Mouse (Mus musculus) urinary bladder, adult 2 months (tissue): ENCODE results near the gene Nacc1. TPM values are rescaled to one million over a fixed set of nuclear protein-coding genes. Genes with fewer than 3 reads are reported as not detected.

Experiments
- DNase-seq: peaks from one replicate; pipeline ENCODE4 v3.0.0; 2022; ENCODE audit warnings: low spot score
- polyA plus RNA-seq: library from polyadenylated mRNA; depleted of rRNA; stranded (reverse); fragments of >200 nt; gene quantifications from 2 replicates; pipeline ENCODE4 v1.2.3, GENCODE M21; 2012

The Nacc1 gene
- polyA plus RNA-seq, 1 experiment = 39.5 TPM

DNA sequence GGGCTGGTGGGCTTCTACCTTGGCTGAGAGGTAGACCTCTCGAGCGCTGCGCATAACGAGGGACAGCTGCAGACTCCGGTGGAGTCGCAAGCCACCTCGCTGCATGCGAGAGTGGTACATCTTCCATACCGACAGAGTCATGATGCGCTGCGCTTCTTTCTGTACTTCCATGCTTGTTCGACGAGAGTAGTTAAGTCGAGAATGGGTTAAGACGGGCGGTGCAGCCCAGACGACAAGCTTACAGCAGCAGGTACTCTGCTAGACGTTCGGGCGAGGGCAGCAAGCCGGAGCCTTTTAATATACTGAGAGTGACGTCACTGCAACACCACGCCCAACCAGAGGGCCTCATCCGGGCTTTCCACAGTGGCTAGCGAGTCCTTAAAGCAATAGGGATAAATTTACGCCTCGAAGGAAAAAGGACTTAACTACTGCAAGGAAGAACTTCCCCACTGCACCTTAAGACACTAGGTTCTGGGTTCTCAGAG, 25.0 kb downstream of the Nacc1 start, which contains the start of gene Ier2:
TSS of gene Ier2 (minus strand) at position 272 of the 485 bp plus-strand sequence.
- DNase-seq = peak; percentile 95

DNA sequence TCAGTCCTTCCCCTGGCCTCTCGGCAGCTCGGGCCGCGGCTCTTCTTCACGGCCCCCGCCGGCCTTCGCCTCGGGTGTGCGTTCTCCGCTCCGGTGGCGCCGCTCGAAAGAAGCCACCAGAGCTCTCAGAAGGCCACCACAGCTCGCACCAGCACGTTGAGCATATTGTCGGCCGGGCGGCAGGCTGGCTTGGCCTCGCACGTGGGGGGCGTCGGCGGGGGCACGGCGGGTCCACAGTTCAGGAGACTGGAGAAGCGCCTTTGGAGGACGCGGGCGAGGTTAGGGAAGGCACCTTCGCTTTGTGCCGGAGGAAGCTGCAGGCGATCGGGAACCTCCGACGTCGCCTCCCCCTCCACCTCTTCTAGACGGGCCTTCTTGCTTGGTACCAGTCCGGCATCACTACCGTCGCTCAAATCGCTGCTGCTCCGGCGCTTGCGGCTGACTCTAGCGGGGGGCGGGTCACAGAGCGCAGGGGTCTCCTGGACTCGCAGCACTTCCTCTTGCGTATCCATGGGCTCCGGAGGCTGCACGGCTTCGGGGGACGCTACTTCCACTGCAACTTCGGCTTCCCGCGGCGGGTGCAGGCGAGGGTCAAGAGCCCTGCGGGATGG, 25.6 kb downstream of the Nacc1 start:
- DNase-seq = peak; percentile 52

DNA sequence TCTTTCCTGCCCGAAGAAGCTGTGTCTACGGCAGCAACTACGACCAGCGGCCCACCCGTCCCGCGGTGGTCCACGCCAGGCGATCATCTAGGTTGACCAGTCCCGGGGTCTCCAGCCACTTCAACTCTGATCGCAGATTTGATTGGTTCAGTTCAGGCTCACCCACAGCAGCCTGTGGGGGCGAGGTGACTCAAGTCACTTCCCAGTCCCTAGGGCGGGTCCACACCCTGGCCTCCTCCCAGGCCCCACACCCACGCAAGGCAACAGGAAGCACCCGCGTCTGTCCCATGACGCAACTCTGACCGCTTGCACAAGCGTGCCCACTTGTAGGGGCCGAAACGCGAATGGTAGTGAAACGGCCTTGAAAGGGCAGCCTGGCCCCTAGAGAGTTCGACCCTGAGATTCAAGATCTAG, 26.2 kb downstream of the Nacc1 start:
- peak; percentile 89 for DNase-seq

DNA sequence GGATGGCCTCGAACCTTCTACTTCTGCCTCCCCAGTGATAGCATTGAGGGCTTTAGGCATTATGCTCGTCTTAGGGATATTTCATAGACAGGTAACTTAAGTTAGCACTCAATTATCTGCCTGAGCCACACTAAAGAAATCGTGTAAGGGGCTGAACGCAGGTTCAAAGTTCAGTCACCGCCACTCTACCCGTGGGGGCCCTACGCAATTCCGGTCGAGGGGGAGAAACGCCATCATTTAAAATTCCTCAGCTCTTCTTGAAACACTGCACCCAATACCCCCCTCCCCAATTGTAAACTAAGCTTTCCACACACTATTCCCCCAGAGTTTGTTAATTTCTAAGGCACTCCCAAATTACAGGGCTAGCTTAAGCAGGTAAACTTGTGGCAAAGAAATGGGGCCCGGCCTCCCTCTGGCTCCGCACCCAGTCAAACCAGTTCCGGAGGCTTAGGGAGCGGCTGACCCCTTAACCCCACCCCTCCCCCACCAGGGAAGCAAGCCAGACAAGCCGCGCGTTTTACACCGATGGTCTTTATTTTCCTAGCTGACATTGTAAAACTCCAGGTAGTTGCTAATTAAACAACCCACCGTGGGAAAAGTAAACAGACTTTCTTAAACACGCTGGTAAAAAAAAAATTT, 26.7 kb downstream of the Nacc1 start:
- peak; percentile 65 for DNase-seq

DNA sequence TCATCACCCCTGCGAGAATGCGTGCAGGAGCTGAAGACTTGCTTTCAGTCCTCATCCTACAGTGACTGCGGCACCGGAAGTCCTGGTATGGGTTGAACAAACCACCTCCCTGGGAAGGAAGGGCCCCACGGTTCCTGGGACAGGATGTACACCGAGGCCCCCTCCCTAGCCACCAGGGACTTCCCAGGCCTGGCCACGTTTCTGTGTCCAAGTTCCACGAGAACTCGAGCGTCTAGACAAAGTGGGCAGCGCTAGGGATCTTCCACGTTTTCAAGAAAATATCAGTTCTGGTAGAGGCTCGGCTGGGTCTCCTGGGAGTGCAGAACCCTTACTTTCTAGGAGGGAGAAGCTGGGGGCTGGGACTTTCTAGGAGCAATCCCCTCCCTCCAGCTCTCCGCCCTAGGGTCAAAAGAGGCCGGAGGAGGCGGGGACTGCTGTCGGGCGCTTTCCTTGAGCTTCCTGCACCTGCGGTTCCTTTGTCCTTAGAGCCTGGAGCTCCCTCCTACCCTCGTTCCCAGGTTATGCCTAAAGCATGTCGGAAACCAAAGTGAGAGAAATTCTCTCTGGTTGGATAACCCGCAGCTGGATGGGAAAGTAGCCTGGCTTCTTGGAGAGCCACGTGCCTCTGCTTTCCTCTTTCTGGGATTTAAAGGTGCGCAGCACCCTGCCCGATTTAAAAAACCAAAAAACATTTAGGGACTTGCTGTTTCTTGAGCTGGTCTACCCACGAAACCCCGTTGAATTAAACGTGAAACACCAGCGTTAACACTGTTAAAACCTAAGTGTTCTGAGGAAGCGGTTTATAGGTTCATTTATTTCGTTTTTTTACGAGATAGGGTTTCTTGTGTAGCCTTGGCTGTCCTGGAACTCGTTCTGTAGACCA, 27.5 kb downstream of the Nacc1 start:
- peak; percentile 47 for DNase-seq

DNA sequence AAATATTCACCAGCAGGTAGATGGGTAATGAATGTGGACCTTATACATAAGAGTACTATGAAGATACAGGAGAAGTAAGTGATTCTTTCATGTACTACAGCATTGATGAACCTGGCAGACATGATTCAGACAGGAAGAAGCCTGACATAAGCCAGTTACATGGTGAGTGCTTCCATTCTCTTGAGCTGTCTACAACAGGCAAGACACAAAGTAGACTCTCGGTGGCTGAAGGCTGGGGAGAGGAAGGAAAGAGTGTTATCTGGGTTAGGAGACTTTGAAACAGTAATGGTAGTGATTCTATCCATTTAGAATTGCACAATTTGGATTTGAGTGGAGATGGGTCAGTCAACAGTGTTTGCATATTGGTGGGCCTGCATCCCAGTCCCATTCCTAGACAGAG, 28.7 kb downstream of the Nacc1 start:
- DNase-seq = no peak

DNA sequence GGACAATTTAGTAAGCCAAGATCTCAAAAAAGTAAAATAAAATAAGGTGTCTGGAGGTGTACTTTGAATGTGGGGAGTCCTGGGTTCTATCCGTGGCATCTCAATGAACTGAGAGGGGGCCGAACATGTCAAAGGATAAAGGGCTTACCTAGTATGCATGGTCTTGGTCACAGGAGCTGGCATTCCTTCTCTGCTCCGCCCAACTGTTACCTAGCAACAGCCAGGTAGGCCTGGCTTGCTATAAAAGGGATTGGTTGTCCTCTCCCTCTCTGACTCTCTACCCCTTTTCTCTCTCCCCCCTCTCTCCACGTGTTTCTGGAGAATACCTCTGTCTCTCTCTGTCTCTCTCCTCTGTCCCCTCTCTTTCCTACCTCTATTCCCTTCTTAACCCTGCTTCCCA, 30.0 kb downstream of the Nacc1 start:
- DNase-seq = no peak

DNA sequence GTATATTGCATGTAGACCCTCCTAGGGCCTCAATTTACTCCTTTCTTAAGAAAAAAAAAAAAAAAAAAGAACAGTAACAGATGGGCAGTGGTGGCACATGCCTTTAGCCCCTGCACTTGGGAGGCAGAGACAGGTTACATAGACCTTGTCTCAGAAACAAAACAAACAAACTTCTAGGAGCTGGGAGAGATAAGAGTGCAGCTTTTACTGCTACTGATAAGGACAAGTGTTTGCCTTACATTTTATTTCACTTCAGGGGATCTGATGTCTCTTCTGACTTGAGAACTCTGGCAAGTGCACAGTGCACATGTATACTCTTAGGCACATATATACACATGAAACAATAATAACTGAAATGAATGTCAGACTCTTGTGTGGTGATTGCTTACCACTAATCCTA, 30.5 kb downstream of the Nacc1 start:
- DNase-seq = no peak

DNA sequence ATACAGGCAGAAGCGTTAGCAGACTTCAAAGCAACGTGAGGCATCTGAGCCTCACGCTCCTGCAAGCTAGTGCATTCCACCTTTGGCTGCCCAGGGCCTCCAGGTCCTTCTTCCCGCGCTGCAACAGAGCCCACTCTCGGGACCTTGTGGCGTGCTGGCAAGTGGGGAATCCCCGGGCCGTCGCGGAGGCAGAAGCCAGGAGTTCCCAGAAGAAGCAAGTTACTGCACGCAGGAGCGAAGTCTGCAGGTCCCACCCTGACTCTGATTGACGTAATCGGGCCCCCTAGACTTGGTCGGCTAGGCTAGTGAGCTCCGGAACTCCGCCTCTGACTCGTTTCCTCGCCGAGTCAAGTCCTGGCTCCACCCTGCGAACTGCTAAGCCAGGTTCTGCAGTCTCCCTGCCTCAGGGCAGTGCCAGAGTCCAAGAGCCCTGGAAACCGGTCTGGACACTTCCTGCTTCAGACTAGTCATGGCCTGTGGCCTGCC, 31.0 kb downstream of the Nacc1 start:
- peak; percentile 71 for DNase-seq

DNA sequence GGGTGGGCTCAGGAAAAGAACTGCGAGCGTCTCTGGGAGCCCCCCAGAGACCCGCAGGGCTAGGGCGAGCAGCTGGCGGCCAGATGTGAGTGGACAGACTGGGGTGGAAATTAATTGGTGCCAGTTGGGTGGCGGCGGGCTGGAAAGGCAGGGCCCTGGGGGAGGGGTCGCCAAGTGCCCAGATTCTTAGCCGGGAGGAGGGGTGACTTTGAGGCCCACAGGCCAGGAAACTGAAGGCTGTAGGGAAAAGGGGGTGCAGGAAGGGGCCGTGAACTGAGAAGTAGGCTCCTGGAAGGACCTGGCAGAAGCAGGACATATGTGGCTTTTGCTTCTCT, 31.5 kb downstream of the Nacc1 start:
- DNase-seq = no peak

DNA sequence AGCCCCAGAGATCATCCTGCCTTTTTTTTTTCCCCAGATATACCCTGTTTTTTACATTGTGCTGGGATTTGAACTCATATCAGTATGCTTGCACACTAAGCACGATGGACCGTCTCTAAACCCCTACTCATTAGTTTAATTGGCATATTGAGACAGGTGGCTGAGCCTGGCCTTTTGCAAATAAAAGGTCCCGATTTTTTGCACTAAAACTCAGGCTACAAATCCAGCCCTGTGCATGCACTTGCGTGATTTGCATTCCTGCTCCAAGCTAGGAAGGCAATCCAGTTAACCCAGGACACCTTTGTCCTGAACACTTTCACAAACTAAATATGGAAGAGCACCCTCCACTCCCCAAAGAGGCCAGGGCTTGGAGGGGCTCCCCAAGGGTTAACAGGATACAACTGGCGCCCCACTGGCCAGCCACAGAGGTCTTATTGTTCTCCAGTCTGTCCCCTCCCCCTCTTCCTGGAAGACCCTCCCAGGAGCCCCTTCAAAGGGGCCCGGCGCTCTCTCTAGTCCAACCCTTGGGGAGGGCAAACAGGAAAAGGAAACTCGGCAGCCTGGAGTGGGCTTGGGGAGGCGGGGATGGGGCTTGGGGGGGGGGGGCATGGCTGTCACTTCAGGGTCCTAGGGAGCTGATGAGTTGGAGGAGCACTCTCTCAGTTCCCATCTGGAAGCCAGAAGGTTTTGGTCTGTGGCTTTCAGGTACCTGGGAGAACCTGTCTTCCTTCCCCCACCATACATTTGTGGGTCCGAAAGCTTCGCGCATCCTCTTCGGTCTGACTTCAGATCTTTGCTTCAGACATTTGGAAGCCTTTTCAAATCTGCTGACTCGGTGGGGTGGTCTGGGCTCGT, 32.1 kb downstream of the Nacc1 start:
- DNase-seq = no peak

DNA sequence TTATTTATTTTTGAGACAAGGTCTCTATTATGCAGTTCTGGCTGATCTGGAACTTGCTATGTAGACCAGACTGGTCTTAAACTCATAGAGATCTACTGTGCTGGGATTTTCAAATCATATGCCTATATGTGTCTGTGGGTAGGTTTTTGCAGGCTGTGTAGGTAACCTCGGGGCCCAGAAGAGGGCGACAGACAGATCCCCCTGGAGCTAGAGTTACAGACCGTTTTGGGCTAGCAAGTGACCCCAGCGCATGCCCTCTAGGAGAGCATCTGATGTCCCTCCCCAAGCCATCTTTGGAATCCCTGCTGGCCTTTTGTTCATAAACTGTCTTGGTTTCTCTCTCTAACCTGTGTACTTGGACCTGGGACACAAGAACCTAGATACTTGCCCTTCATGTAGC, 33.1 kb downstream of the Nacc1 start:
- no peak for DNase-seq

DNA sequence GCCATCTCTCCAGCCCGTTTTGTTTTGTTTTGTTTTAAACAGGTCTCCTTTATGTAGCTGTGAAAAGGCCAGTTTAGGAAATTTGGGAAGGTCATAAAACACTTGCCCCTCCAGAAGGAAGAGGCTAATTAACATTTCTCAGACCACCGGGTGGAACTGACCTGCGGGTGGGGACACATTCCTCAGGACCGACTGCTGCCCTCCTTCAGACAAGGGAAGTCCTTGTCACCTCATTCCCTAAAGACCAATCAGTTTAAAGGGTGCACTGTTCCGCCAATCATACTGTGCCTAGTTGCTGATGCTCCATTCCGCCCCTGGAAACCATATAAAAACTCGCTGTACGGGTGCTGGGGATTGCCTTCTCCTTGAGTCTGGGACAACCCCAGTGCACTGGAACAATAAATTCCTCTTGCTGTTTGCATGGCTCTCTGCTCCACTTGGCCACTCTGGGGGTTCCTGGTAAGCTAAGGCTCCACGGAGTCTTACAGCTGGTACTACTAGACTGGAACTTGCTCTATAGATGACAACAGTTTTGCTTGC, 34.5 kb downstream of the Nacc1 start:
- DNase-seq = no peak

DNA sequence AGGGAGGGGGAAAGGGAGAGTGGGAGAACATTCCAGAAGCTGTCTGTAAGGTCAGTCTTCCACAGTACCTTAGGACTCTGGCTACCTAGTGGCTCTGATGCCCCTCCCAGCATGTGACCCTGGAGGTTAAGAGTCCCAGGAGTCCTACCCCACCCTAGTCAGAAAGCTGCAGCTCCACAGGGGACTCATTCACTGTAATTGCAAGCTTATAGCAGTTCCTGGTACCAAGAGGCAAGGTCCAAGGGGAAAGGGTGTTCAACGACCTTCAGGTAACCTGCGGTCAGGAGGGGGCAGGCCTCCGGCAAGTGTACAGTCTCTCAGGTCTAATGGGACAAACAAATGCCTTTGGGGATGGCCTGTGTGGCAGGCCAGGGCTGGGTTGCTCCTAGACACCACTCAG, 37.4 kb downstream of the Nacc1 start:
- no peak for DNase-seq

DNA sequence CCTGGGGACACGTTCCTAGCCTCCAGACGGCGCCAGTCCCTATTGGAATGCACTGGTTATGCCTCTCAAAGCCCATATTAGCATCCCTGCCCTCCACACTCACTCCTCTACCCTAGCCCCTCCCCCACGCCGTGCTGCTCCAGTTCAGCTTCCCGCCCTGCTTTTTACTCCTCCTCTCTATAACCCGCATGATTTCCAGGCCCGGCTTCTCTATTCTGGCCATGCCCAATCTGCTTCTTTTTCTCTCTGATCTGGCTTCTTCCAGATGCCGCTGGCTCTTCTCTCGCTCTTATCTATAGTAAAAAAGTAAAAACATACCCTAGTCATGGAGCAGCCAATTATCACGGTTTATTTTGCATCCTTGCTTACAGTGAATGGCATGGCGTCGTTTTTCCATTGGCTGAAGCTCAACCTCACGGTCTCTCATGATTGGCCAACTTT, 40.2 kb downstream of the Nacc1 start:
- DNase-seq = no peak

DNA sequence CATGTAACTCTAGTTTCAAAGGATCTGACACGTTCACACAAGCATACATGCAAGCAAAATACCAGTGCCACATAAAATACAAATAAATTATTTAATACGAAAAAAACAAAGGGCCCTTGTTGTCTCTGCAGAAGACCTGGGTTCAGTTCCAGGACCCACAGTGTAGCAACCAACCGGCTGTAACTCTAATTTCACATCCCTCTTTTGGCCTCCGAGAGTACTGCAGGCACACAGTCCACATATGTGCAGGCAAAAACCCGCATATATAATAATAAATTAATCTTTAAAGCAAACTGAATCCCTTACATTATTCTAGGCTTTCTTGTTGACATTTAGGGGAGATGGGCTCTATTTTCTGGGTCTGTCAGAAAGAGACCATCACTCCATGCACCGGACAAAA, 40.9 kb downstream of the Nacc1 start:
- no peak for DNase-seq

DNA sequence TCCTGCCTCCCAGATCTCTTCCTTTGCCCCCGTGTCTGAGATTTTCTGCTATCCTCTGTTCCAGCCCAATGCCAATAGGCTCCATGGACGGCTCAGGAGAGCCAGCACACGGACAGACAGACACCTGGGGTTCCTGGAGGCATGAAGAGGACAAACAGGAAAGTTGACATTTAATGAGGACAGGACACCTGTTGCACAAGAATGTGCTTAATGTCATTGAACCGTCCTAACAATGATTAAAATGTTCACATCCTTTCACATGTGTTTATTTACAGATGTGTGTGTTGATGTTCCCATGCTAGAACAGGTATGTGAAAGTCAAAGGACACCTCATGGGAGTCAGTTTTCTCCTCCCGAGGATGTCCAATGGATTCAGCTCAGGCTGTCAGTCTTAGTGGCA, 44.6 kb downstream of the Nacc1 start:
- no peak for DNase-seq

DNA sequence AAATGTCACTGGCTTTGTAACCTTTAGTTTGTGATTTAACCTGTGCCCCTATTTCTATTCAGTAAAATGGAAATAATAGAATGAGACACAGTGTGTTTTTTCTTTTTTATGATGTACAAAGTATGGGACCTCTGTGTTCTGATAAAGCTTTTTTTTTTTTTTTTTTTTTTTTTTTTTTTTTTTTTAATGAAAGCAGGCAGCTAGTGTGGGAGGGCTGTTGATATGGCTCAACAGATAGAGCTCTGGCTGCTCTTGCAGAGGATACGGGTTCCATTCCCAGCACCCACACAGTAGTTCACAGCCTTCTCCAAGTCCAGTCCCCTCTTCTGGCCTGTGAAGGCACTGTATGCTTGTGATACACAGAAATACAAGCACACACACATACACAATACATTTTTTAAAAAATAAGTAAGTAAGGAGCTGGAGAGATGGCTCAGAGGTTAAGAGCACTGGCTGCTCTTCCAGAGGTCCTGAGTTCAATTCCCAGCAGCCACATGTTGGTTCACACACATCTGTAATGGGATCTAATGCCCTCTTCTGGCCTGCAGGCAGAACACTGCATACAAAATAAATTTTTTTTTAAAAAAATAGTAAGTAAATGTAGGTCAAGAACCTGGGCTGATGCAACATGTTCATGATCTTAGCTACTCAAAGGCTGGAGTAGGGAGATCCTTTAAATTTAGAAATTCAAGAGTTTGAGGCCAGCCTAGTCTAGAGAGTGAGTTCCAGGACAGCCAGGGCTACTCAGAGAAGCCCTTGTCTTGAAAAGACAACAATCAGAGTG, 45.9 kb downstream of the Nacc1 start:
- DNase-seq = no peak

DNA sequence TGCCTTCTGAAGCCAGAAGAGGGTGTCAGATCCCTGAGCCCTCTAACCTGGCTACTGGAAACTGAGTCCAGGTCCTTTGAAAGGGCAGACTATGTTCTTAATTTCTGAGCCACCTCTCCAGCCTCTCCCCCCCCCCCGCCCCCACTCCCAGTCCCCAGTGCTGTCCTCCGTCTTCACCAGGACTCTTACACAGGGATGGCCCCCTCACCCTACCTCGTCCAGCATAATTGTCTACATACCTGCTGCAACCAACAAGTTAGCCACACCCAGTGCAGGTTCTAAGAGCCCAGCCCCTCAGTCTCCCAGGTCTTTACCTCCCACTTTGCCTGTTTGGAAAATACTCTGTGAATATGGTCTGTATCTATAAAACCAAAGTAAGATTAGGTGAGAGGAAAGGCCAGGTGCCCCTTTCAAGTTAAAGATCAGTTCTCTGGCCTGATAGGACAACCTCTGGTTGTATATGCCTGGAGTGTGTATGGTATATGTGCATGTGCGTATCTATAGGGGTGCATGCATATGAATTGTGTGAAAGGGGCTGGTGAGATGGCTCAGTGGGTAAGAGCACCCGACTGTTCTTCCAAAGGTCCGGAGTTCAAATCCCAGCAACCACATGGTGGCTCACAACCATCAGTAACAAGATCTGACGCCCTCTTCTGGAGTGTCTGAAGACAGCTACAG, 46.9 kb downstream of the Nacc1 start:
- DNase-seq = no peak

DNA sequence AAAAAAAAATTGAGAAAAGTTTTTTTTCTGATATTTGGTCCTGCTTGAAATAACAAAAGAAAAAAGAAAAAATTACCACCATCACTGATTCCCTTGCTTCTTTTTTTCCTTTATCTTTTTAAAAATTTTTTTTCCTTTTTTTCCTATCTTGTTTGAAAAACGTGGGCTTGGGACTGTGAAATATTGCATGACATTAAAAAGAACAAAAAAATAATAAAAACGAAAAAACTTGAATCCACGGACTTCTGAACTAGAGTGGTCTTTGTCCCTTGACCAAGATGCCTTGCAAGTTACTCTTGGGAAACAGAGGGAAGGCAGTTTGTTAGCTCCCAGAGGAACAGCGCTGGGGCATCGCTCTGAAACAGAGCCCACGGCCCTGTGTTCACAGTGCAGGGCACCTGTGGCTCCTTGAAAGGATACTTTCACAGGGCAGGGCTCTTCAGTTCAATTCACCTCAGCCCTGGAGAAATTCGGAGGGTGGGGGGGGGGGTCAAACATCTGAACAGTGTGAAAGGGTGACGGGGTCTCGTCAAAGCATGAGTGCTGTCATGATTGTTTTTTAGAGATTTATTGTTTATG, 47.6 kb downstream of the Nacc1 start:
- DNase-seq = no peak
